Mouse (Mus musculus) cerebellum, postnatal 4 days (tissue): Measurements from ENCODE around the gene Mast2.
A peak's percentile ranks its signal among the peaks of the same experiment; 100 is the strongest.

ENCODE experiments used
- DNase-seq, 2 experiments: peaks; one replicate each; pipeline ENCODE4 v3.0.0; 2022; ENCODE audit warnings: low spot score in 2 of 2, mixed read lengths in 1 of 2

Gene Mast2

GRCm38 (mm10) chr4:116411401-116411800 is 52.6 kb downstream of the Mast2 start:
- DNase-seq: no peak

DNA sequence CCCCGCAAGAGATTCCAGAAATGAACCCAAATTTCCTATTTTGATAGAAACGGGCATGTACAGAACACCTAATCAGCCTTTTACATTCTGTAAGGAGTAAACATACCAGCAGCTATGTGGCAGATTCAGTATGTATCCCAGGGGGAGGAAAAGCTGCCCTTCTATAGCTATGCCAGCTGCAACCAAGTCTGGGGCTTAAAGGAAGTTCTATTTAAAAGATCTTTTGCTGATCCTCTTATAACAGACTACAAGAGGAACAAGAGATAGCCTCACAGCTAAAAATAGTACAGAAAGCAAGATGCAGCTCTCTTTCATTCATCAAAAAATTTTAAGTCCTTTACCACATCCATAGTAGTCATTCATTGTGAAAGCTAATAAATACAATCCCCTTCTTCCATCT is 57.3 kb downstream of the Mast2 start:
- DNase-seq: no peak

- peak in 1 of 2 experiments; percentile 10 for DNase-seq
Observed at GRCm38 (mm10) chr4:116405955-116406351, 58.0 kb downstream of the Mast2 start.

- DNase-seq: no peak
Observed at GRCm38 (mm10) chr4:116405276-116405954, 58.6 kb downstream of the Mast2 start.

DNA sequence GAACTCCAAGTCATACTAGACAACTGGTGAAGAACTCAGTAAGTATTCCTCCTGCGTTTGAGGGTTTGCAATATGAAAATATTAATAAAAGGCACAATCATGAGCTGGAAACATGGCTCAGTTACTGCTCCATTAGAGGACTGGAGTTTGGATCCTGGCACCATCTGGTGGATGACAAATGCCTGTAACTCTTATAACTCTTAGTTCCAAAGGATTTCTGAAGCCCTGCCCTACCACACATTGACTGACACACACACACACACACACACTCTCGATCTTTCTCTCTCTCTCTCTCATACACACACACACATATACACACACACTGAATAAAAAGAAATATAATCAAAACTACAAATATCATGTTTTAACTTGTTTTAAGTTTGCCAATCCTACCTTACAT is 60.1 kb downstream of the Mast2 start:
- no peak for DNase-seq

- DNase-seq: no peak
Observed at GRCm38 (mm10) chr4:116402708-116403107, 61.3 kb downstream of the Mast2 start.

DNA sequence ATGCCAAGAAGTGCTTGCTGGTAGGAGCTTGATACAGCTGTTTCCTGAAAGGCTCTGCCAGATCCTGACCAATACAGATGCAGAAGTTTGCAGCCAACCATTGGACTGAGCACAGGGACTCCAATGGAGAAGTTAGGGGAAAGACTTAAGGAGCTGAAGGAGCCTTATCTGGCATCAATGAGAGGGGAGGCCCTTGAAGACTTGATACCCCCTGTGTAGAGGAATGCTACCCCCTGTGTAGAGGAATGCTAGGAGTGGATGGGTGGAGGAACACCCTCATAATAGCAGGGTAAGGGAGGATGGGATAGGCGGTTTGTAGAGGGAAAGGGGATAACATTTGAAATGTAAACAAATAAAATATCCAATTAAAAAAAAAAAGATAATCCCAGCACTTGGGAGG is 65.9 kb downstream of the Mast2 start:
- DNase-seq: no peak

- DNase-seq: no peak
Observed at GRCm38 (mm10) chr4:116377973-116378667, 85.9 kb downstream of the Mast2 start.

DNA sequence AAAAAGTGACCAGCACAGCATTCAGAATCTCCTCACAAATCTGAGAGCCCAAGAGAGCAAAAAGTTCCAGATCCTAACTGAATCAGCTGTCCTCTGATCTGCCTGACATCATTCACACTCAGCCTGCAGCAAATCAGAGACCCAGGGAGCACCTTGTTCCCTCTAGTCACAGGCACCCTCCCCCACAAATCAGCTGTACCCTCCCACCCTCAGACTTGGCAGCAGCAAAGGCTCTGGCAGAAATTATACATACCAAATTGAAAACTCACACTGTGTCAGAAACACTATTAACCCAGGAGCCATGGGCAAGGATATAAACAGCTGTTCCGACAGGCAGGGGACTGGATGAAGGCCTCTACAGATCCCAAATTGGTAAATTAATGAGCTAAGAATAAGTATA is 92.3 kb downstream of the Mast2 start:
- peak in 1 of 2 experiments; percentile 44 for DNase-seq

GRCm38 (mm10) chr4:116358099-116358498 is 105.9 kb downstream of the Mast2 start:
- no peak for DNase-seq

GRCm38 (mm10) chr4:116352919-116353318 is 111.1 kb downstream of the Mast2 start:
- DNase-seq: no peak

GRCm38 (mm10) chr4:116352496-116352895 is 111.5 kb downstream of the Mast2 start:
- no peak for DNase-seq

DNA sequence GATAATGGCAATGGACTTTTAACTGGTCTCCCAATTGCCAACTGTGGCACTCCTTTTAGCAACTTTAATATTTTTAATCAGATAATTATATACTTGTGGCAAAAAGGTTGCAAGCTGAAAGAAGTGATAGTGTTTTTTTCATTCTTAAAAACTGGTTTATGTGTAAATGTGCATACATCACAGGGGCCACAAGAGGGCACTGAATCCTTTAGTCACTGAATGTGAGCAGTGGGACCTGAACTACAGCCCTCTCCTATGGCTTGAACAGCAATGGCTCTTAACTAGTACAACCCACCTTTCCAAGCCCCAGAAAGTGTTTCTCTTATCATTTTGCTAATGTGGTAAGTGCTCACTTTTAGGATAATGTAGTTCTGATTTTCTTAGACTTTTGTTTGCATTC is 121.9 kb downstream of the Mast2 start:
- DNase-seq: peak in 1 of 2 experiments; percentile 59

- no peak for DNase-seq
Observed at GRCm38 (mm10) chr4:116336294-116336693, 127.7 kb downstream of the Mast2 start.

DNA sequence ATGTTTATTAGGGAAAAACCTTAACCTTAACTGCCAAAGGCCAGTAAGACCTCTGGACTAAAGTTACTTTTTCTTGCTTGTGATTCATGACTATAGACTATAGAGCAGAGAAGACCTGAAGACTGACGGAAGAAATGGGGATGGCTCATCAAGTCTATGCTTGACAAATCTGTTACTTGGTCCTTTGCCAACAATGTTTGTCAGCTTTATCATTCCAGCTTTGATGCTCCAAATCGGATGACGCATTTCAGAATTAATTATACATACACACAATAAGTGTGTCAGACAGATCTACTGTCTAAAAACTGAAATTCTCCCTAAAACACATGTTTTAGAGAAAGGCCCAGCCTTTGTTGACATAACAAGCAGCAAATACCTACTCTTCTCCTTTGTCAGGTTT is 134.7 kb downstream of the Mast2 start:
- DNase-seq: no peak

DNA sequence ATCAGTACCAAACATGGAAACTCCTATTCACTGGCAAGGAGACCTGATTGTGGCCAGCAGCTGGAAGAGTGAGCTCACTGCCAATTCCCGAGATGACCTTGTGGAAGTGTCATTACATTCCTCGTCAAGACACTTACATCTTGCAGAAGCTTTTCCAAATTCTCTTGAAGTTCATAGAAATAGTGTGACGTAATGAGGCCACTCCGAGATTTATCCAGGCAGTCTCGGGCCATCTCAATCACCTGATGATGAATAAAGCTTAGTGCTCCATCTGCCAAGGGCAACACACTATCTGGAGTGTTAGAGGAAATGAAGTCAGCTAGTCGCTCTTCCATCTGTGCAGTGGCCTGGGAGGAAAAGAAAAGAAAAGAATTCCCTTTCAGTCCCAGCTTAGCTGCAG is 141.9 kb downstream of the Mast2 start:
- no peak for DNase-seq

DNA sequence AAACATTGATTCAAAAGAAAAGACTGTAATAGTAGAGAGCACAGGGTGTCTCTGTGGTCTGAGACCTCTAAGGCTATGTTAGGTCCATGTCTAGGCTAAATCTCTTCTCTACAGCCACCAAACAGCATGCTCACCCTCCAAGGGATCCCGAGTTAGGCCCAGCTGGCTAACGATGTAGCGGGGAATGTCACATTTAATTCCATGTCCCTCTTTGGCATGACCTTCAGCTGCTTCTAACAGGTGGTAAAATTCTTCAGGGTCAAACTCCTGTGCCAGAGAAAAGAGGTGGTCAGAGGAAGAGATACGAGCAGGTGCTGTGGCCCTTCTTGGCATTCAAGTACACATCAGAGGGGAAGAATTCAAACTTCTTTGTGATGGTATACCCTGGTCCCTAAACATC is 146.4 kb downstream of the Mast2 start:
- DNase-seq: no peak

GRCm38 (mm10) chr4:116304551-116304950 is 159.4 kb downstream of the Mast2 start:
- no peak for DNase-seq

GRCm38 (mm10) chr4:116300878-116301355 is 163.1 kb downstream of the Mast2 start:
- no peak for DNase-seq

DNA sequence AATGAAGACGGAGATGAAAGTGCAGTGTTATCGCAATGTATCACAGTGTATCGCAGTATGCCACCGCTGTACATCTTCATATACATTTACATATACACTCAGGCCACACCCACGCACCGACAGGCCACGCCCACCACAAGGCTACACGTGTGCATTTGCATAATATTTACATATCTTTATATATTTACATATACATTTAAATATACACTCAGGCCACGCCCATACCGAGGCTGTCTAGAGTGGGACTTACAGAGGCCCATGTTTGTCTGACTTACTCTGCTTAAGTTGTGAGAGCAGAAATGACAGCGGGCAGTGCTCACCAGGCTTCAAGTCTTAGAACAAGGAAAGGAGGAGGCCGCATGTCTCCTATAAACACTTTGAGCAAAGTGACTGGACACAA is 170.7 kb downstream of the Mast2 start:
- DNase-seq: no peak

DNA sequence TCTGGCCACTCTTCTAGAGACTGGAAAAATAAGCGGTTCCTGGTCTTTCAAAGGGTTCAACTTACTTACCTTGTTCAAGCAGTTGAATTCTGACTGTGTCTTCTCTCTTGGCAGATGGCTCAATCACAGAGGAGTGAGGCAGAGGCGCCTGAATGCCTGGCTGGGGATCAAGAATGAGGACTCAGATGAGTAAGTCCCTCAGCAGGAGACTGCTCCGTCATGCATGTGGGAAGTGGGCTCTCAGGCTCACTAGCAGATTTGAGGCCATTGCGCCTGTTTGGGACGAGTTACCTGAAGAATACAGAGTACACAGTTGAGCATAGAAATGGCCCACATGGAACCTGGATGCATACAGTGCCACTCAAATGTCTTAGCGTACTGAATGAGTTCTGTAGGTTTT is 172.4 kb downstream of the Mast2 start:
- DNase-seq: no peak

DNA sequence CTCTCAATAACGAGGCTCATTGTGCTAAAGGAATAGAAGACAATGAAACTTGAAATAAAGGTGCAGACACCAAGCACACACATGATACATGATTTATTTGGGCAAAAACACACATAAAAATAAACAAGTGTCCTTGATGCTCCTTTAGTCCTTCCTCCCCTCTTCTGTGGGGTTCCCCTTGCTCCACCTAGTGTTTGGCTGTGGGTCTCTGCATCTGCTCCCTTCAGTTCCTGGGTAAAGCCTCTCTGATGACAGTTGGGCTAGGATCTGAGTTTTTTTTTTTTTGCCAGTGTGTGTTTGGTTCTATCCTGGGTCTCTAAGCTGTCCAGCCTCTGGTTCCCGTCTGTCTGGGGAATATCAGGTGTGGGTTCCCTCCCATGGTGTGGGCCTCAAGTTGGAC is 181.8 kb downstream of the Mast2 start:
- DNase-seq: no peak

GRCm38 (mm10) chr4:116268220-116268619 is 195.8 kb downstream of the Mast2 start:
- no peak for DNase-seq
